Mouse (Mus musculus): ENCODE measurements around the gene Atp6v0c.

Gene Atp6v0c

DNA sequence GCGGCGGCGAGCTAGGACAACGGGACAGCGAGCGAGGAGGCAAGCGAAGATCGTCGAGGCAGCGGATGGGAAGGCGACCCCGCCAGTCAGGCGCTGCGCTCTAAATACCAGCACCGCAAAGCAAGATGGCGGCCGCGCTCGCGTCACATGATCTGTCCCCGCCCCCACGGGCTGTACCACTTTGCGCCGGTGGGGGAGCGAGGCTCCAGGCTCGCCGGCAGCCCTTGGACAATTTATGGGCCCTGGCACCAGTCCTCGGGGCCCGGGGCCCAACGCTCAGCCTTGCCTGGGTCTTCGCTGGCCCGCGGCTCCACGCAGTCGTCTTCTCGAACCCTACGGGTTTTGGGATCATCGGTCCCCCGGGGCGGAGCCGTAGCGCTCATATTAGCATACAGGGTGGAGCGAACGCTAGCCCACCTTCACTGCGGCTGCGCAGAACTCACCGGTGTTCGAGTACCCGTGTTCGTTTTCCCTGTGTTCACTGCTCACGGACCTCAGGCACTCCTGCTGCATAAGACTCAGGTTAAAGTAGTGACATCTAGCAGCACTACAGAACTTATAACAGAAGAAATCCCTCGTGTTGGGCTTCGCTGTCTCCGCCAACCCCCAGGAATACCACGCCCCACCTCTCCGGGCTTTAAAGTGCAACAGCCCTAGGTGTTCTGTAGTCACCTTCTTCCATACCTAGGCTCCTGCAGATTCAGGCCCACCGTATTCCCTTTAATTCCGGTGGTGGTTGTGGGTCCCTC, at the start of gene Atp6v0c:
Gene Atp6v0c, minus strand, starts transcription at position 386 of the 749 bp plus-strand sequence.
- peak; percentile 90 to 92 for DNase-seq (ENCODE audit: low spot score in 2 of 2)

DNA sequence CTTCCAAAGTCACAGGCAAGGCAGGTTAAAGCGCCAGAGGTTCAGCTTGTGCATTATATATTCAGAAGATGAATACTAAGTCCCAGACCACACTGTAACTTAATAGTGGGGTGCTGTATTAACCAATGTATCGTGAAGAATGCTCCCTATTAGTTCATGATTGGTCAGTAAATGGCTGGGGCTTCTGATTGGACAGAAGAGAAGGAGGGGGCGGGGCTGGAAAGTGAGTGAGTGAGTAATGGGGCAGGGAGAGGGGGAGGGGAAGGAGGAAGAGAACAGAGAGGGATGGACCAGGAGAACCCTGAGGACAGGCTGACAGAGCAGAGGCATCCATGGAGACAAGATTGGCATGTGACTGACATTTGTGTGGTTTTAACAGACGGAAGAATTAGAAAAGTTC, 47.3 kb upstream of the Atp6v0c start:
- no peak for DNase-seq (ENCODE audit: low spot score in 2 of 2)

GRCm38 (mm10) chr17:24213186-24213585, 43.7 kb upstream of the Atp6v0c start:
- no peak for DNase-seq (ENCODE audit: low spot score in 2 of 2)

DNA sequence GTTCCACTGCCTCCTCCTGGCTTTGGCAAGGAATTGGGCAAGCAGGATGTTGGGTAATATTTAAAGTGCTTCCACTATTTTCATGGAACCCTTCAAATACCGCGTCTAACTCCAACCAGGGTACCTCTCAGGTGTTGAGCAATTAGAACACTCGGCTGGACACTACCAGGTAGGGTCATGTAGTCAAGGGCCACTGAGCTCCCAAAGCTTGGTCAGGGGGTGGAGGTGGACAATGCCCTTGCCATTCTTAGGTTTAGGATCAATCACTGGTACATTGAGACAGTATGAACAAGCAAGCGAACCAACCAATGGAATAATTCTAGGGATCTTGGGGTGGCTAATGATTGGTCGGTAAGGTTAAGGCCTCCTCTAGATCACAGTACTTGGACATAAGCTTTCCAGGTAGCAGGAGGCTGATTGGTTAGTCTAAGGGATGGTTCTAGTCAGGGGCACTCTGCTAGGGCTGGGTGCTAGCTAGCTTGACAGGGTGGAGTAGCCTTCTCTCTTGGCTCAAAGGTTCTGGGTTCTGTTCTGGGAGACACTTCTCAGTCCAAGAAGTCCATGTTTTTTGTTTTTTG, 43.0 kb upstream of the Atp6v0c start:
- DNase-seq (ENCODE audit: low spot score in 2 of 2), result no peak

- DNase-seq (ENCODE audit: low spot score in 2 of 2), result peak; percentile 82
Measured at GRCm38 (mm10) chr17:24211631-24212440, 42.3 kb upstream of the Atp6v0c start.

GRCm38 (mm10) chr17:24210591-24210990, 41.1 kb upstream of the Atp6v0c start:
- DNase-seq (ENCODE audit: low spot score in 2 of 2), result no peak

DNA sequence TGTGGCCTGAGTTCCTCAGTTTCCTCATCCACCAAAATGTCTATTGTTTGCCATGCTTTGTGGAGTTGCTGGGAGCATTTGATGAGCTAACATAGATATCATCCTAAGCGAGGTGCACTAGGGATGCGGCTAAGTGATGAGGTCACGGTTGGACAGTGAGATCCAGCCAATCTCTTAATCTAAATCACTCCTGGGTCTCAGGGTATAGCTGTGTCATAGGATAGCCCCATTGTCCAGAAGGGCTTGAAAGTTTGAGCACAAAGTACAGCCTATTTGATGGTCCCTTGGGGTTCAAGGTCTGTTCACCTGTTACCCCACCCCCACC, 40.4 kb upstream of the Atp6v0c start:
- DNase-seq (ENCODE audit: low spot score in 2 of 2), result no peak

GRCm38 (mm10) chr17:24209043-24209915, 39.8 kb upstream of the Atp6v0c start, which contains the start of gene Ntn3:
Ntn3 (minus strand) TSS chr17:24209531.
- peak; percentile 59 to 72 for DNase-seq (ENCODE audit: low spot score in 2 of 2)

- peak in 1 of 2 experiments; percentile 40 for DNase-seq (ENCODE audit: low spot score in 2 of 2)
Measured at GRCm38 (mm10) chr17:24208641-24209042, 39.1 kb upstream of the Atp6v0c start.

- no peak for DNase-seq (ENCODE audit: low spot score in 2 of 2)
Measured at GRCm38 (mm10) chr17:24207768-24208640, 38.5 kb upstream of the Atp6v0c start.

GRCm38 (mm10) chr17:24206451-24207351, 37.2 kb upstream of the Atp6v0c start:
- DNase-seq (ENCODE audit: low spot score in 2 of 2), result peak; percentile 70 to 74

- peak in 1 of 2 experiments; percentile 29 for DNase-seq (ENCODE audit: low spot score in 2 of 2)
Measured at GRCm38 (mm10) chr17:24205908-24206361, 36.4 kb upstream of the Atp6v0c start.

DNA sequence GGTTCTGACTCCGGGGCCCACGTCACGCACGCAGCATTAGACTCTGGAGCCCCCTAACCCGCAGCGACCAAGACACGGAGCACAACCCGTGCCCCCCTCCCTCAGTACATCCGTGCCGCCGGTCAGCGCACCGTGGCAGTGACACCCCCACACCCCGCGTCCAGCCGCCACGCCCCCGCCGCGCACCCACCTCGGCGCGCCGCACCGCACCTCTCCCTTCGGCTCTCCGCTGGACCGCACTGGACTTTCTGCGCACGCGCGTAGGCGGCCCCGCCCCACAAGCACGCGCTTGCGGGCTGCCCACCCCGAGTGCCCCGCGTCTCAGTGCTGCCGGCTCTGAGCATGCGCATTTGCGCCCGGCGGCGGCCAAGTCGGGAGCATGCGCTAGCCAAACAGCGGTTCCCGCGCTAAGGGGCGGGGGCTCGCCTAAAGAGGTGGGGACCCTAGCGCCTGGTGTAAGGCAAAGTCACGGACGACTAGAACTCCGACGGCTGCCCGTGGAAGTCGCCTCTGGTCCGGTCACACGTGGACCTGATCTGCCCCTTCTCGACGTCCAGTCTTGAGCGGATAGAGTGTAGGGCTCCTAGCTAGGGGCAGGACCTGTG, 35.9 kb upstream of the Atp6v0c start, which contains the start of gene Tbc1d24:
Gene Tbc1d24, minus strand, starts transcription at position 279 of the 605 bp plus-strand sequence.
- DNase-seq (ENCODE audit: low spot score in 2 of 2), result peak; percentile 91 to 94

DNA sequence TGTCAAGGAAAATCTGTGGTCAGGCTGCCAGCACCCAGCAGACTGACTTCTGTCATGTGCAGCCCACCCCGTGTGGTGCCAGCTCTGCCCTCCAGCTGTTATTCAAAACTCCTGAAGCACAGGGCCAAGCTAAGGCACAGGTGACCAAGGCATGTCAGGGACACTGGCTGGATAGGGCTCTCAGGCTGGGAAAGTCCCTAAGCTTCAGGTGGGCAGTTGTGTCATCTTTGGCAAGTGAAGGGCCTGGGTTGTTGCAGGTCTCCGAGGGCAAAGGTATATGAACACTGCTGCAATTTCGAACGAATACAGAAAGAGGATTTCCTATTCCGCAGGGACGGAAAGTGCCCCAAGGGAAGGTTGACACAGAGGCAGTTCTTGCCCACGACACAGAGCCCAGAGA, 35.3 kb upstream of the Atp6v0c start:
- DNase-seq (ENCODE audit: low spot score in 2 of 2), result peak in 1 of 2 experiments; percentile 25

- no peak for DNase-seq (ENCODE audit: low spot score in 2 of 2)
Measured at GRCm38 (mm10) chr17:24203611-24204534, 34.4 kb upstream of the Atp6v0c start.

- DNase-seq (ENCODE audit: low spot score in 2 of 2), result no peak
Measured at GRCm38 (mm10) chr17:24203068-24203467, 33.6 kb upstream of the Atp6v0c start.

- no peak for DNase-seq (ENCODE audit: low spot score in 2 of 2)
Measured at GRCm38 (mm10) chr17:24201092-24201491, 31.6 kb upstream of the Atp6v0c start.

DNA sequence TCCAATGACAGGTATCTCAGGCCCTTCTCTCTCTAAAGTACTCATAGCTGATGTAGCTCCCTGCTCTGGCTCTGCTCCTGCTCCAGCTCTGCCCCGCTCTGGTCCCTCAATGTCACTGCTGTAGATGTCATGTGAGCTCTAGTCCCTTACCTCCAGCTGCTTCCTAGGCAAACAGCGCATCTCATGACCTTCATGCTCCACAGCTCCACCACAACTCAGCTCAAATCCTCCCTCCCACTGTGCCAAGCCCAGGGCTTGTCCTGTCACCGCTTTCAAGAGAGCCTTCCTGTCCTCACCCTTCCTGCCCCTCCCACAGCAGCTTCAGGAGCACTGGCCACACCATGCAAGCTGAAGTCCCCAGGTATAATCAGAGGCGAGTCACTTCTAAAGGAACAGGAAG, 30.2 kb upstream of the Atp6v0c start:
- DNase-seq (ENCODE audit: low spot score in 2 of 2), result no peak
